Mouse (Mus musculus): ENCODE results near the gene G430095P16Rik. TPM values are rescaled to one million over a fixed set of nuclear protein-coding genes. Genes with fewer than 3 reads are reported as not detected.

G430095P16Rik gene
- polyA plus RNA-seq, 1 experiment, result not detected

DNA sequence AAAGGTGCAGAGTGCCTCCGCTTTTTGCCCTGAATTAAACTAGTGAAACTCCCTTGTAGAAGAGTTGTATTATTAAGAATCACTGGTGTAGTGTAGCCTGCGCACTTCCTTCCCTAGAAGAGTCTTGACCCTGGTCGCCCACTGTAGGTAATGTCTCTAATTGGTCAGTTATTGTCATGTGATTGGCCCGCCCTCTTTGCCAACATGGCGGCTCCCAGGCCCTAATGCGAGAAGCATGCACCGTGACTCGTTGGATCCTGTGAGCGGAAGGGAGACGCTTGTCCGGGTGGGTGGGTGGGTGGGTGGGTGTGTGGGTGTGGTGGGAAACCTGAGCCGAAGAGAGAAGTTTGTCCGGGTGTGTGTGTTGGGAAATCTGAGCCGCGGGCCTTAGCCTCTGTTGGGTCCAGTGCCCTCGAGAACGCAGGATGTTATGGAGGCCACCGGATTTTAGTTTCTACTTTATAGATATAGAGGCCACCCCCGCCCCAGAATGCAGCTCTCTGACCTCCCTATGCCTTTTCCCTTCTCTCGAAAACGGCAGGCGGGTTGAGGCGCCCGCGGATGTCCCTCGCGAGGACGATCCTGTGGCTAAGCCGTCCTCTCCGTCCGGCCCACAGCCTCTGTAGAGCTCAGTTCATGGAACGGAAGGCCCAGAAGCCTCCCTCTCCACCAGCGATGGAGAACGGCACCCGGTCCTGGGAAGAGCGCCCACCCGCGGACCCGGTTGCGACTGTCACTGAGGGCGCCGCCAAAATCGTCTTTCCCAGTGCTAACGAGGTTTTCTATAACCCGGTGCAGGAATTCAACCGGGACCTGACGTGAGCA lies 33.5 kb upstream of the G430095P16Rik start:
- TF ChIP-seq CTCF (IDR thresholded peaks at IDR 0.05; ENCODE audit: insufficient read depth, low read depth, low read length), result no peak
- TF ChIP-seq POLR2A (IDR thresholded peaks at IDR 0.05; ENCODE audit: insufficient read depth, low read depth, low read length), result no peak
- Histone ChIP-seq H3K4me1 (ENCODE audit: control insufficient read depth, insufficient read depth, low read length) (peaks cover 22% of the 10 kb centered on the region), H3K4me3 (ENCODE audit: insufficient read depth, low read depth, low read length) (peak overlapping the region; percentile 71), H3K27ac (ENCODE audit: insufficient read depth, low read depth, low read length) (no peak overlapping the region)
- under 1% methylated on average over 47 of the region's 47 CpGs for WGBS

DNA sequence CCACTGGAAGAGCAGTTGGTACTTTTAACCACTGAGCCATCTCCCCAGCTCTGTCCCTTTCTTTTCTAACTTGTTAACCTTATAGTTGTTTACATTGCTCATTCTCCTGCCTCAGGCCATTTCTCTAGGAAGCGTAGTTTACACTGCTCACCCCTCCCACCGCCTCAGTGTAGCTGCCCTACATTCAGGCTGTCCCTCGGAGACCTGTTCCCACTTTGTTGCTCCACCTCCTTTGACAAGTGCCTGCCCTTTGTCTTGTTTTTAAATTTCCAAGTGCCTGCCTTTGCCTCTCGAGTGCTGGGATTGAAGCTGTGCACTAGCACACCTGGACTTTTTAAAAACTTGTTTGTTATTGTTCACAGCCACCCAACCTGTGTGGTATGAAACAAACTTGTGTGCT lies 29.5 kb upstream of the G430095P16Rik start:
- 84% methylated on average over 4 of the region's 4 CpGs for WGBS
- no peak for TF ChIP-seq CTCF (IDR thresholded peaks at IDR 0.05; ENCODE audit: insufficient read depth, low read depth, low read length)
- no peak for TF ChIP-seq POLR2A (IDR thresholded peaks at IDR 0.05; ENCODE audit: insufficient read depth, low read depth, low read length)
- Histone ChIP-seq H3K4me1 (ENCODE audit: control insufficient read depth, insufficient read depth, low read length) (0 out of 2 replicates have a peak, but pooled peaks cover 4% of the 10 kb centered on the region), H3K27ac (ENCODE audit: insufficient read depth, low read depth, low read length) (no peak overlapping the region), H3K4me3 (ENCODE audit: insufficient read depth, low read depth, low read length) (no peak overlapping the region)

DNA sequence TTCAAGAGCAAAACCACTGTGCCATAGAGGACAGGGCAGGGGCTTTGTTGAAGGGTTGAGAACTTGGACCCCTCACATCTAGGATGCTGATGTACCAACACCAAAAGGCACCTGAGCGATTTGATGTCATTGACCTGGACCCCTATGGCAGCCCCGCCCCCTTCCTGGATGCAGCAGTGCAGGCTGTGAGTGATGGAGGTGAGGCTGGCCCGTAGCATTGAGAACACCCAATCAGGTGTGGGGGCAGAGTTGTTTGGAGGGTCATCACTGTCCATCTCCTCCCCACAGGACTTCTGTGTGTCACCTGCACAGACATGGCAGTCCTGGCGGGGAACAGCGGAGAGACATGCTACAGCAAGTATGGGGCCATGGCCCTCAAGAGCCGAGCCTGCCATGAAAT lies 27.7 kb upstream of the G430095P16Rik start:
- TF ChIP-seq POLR2A (IDR thresholded peaks at IDR 0.05; ENCODE audit: insufficient read depth, low read depth, low read length) (no peak), CTCF (IDR thresholded peaks at IDR 0.05; ENCODE audit: insufficient read depth, low read depth, low read length) (no peak)

DNA sequence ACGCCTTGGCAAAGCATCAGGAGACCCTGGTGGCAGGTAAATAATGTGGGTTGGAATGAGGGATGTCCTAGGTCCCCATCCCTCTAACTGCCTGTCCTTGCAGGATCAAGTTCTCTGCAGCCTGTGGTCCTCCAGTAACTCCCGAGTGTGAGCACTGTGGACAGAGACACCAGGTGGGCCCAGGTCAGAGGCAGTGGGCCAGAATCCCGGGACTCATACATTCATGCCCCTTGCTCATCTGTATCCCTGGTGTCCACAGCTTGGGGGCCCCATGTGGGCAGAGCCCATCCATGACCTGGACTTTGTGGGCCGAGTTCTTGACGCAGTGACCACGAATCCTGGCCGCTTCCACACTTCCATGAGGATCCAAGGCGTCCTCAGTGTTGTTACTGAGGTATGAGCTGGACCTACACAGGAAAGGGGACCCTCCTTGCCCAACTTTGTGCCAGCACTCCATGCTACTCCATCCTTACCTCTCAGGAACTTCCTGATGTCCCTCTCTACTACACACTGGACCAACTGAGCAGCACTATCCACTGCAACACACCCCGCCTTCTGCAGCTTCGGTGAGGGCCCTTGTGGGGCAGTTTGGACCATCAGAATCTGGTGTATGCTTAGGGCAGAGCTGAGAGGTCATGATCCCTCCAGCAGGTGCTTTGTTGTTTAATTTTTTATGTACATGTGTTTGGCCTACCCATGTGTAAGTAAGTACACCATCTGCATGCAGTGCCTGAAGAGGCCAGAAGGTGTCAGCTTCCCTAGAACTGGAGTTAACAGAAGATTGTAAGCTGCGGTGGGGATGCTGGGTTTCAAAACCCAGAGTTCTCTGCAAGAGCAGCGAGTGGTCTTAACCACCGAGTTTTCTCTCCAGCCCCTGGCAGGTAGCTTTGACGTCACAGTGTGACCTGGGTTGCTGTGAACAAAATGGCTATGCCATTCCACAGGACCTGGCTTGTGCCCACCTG lies 25.4 kb upstream of the G430095P16Rik start:
- WGBS, result 82% methylated on average over 14 of the region's 14 CpGs
- no peak for TF ChIP-seq POLR2A (IDR thresholded peaks at IDR 0.05; ENCODE audit: insufficient read depth, low read depth, low read length)
- TF ChIP-seq CTCF (IDR thresholded peaks at IDR 0.05; ENCODE audit: insufficient read depth, low read depth, low read length), result no peak
- Histone ChIP-seq H3K4me1 (ENCODE audit: control insufficient read depth, insufficient read depth, low read length) (no peaks in the 10 kb centered on the region), H3K4me3 (ENCODE audit: insufficient read depth, low read depth, low read length) (no peak overlapping the region), H3K27ac (ENCODE audit: insufficient read depth, low read depth, low read length) (no peak overlapping the region)

More for the DNA sequence above, 27.7 kb upstream of the G430095P16Rik start:
- Histone ChIP-seq H3K27ac (ENCODE audit: insufficient read depth, low read depth, low read length) (no peak overlapping the region), H3K4me1 (ENCODE audit: control insufficient read depth, insufficient read depth, low read length) (no peaks in the 10 kb centered on the region), H3K4me3 (ENCODE audit: insufficient read depth, low read depth, low read length) (no peak overlapping the region)
- WGBS, result 89% methylated on average over 6 of the region's 6 CpGs

DNA sequence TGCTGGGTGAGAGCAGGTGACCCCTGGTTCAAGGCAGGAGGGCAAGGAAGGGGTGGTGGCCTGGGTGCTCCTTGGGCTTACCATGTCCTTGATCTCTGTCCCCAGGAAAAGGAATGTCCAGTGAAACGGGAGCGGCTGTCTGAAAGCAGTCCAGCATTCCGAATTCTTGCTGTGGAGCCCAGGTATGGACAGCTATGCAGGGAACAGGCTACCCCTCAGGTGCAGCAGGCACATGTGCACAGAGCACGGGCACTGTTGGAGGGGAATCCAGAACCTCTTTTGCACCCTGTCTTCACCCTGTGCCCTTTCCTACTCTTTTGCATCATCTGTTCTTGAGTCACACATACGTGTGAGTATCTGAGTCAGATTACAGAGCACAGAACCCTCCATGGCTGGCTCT lies 24.5 kb upstream of the G430095P16Rik start:
- WGBS, result 94% methylated on average over 5 of the region's 5 CpGs
- no peak overlapping the region for H3K27ac ChIP-seq (ENCODE audit: insufficient read depth, low read depth, low read length)
- no peaks in the 10 kb centered on the region for H3K4me1 ChIP-seq (ENCODE audit: control insufficient read depth, insufficient read depth, low read length)
- TF ChIP-seq CTCF (IDR thresholded peaks at IDR 0.05; ENCODE audit: insufficient read depth, low read depth, low read length), result no peak
- no peak for TF ChIP-seq POLR2A (IDR thresholded peaks at IDR 0.05; ENCODE audit: insufficient read depth, low read depth, low read length)
- H3K4me3 ChIP-seq (ENCODE audit: insufficient read depth, low read depth, low read length), result no peak overlapping the region

DNA sequence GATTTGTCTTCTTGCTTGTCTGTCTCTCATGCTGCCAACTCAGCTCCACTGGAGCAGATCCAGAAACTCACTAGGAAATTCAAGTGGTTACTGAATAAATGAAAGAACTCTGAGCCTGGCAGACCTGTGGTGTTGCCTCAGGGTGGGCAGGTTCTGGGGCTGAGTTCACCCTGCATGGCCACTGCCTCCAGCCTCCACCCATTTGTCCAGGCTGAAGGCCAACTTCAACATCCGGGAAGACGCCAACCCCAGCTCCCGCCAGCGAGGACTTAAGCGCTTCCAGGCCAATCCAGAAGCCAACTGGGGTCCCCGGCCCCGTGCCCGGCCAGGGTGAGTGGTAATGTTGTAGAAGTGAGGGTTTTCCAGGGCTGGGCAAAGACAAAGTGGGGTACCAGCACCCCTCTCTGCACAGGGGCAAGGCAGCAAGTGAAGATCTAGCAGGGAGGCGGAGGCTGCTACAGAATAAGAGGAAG lies 23.8 kb upstream of the G430095P16Rik start:
- no peak overlapping the region for H3K27ac ChIP-seq (ENCODE audit: insufficient read depth, low read depth, low read length)
- H3K4me3 ChIP-seq (ENCODE audit: insufficient read depth, low read depth, low read length), result no peak overlapping the region
- no peaks in the 10 kb centered on the region for H3K4me1 ChIP-seq (ENCODE audit: control insufficient read depth, insufficient read depth, low read length)
- TF ChIP-seq POLR2A (IDR thresholded peaks at IDR 0.05; ENCODE audit: insufficient read depth, low read depth, low read length) (no peak), CTCF (IDR thresholded peaks at IDR 0.05; ENCODE audit: insufficient read depth, low read depth, low read length) (no peak)
- WGBS, result 54% methylated on average over 9 of the region's 9 CpGs

DNA sequence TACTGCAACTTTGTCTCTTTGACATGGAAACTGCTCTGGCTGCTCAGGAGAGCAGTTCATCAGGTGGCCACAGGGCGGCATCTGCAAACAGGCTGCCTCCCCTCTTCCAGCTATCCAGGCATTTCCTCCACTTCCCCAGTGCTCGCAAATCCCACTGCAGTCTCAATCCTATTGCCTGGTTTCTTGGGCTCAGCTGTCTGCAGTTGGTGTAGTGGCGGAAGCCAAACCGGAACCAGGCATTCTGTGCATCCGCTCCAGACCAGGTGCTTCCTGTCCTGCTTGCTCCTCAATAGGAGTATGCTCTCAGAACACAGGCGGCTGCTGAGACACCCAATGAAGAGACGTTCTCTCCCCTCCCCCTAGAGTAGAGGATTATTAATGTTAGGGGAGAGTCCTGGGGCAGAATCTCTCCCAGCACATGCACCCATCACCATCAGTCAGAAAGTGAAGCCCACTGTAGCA lies 22.9 kb upstream of the G430095P16Rik start:
- TF ChIP-seq POLR2A (IDR thresholded peaks at IDR 0.05; ENCODE audit: insufficient read depth, low read depth, low read length) (no peak), CTCF (IDR thresholded peaks at IDR 0.05; ENCODE audit: insufficient read depth, low read depth, low read length) (0 out of 2 replicates have a peak, but pooled peaks have one; percentile 40)
- 64% methylated on average over 7 of the region's 7 CpGs for WGBS
- H3K4me3 ChIP-seq (ENCODE audit: insufficient read depth, low read depth, low read length), result no peak overlapping the region
- no peak overlapping the region for H3K27ac ChIP-seq (ENCODE audit: insufficient read depth, low read depth, low read length)
- H3K4me1 ChIP-seq (ENCODE audit: control insufficient read depth, insufficient read depth, low read length), result 0 out of 2 replicates have a peak, but pooled peaks cover 2% of the 10 kb centered on the region

DNA sequence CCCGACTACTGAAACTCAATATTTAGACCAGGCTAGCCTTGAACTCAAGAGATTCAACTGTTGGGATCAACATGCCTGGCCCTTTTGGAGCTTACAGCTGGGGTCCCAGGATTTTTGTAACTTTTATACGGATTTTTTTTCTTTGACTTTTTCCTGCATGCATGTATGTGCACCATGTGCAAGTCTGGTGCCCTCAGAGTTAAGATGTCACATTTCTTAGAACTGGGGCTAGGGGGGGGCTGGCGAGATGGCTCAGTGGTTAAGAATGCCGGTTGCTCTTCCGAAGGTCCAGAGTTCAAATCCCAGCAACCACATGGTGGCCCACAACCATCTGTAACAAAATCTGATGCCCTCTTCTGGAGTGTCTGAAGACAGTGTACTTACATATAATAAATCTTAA lies 22.3 kb upstream of the G430095P16Rik start:
- TF ChIP-seq CTCF (IDR thresholded peaks at IDR 0.05; ENCODE audit: insufficient read depth, low read depth, low read length) (no peak), POLR2A (IDR thresholded peaks at IDR 0.05; ENCODE audit: insufficient read depth, low read depth, low read length) (no peak)
- Histone ChIP-seq H3K27ac (ENCODE audit: insufficient read depth, low read depth, low read length) (no peak overlapping the region), H3K4me3 (ENCODE audit: insufficient read depth, low read depth, low read length) (no peak overlapping the region), H3K4me1 (ENCODE audit: control insufficient read depth, insufficient read depth, low read length) (peaks cover 8% of the 10 kb centered on the region; the same call in 1 of the 2 replicates)
- 87% methylated on average over 5 of the region's 5 CpGs for WGBS

All from olfactory bulb, adult 2 months (tissue).